Mouse (Mus musculus): ENCODE measurements around the gene Setd1b. TPM values are rescaled to one million over a fixed set of nuclear protein-coding genes. Genes with fewer than 3 reads are reported as not detected.
"Not testable (repeated sequence)": the region's sequence is repeated elsewhere in the genome, so short reads cannot be mapped to it uniquely, and the experiment has no call there.

The Setd1b gene
- polyA plus RNA-seq, 1 experiment from 2014 or later: 12.5 TPM

- not testable (repeated sequence) for H3K4me2 ChIP-seq (ENCODE audit: low read length); H3K9me3 ChIP-seq (ENCODE audit: control insufficient read depth, low read length); H3K27me3 ChIP-seq (replicated peaks; ENCODE audit: control insufficient read depth, insufficient read depth, low read length); H3K4me3 ChIP-seq (replicated peaks; ENCODE audit: low read length); ATAC-seq; H3K27ac ChIP-seq (ENCODE audit: low read length); H3K4me1 ChIP-seq (replicated peaks; ENCODE audit: control insufficient read depth, insufficient read depth, low read length); H3K9ac ChIP-seq (replicated peaks; ENCODE audit: low read depth, low read length); H3K36me3 ChIP-seq (ENCODE audit: control insufficient read depth, insufficient read depth)
- 86% methylated on average over 4 of the region's 7 CpGs for WGBS
Measured at GRCm38 (mm10) chr5:123200816-123201522, 59.0 kb downstream of the Setd1b start.

- WGBS: 81% methylated on average over 7 of the region's 7 CpGs
- H3K27me3 ChIP-seq (replicated peaks; ENCODE audit: control insufficient read depth, insufficient read depth, low read length): no peaks in the 10 kb centered on the region
- H3K9me3 ChIP-seq (ENCODE audit: control insufficient read depth, low read length): no peaks in the 10 kb centered on the region
- H3K27ac ChIP-seq (ENCODE audit: low read length): no peak overlapping the region
- no peaks in the 10 kb centered on the region for H3K36me3 ChIP-seq (ENCODE audit: control insufficient read depth, insufficient read depth)
- no peak for ATAC-seq
- no peaks in the 10 kb centered on the region for H3K4me1 ChIP-seq (replicated peaks; ENCODE audit: control insufficient read depth, insufficient read depth, low read length)
- H3K4me2 ChIP-seq (ENCODE audit: low read length): no peak overlapping the region
- no peak overlapping the region for H3K4me3 ChIP-seq (replicated peaks; ENCODE audit: low read length)
- no peak overlapping the region for H3K9ac ChIP-seq (replicated peaks; ENCODE audit: low read depth, low read length)
Measured at GRCm38 (mm10) chr5:123201523-123201892, 59.5 kb downstream of the Setd1b start.

- 85% methylated on average over 5 of the region's 5 CpGs for WGBS
- Histone ChIP-seq H3K9ac (replicated peaks; ENCODE audit: low read depth, low read length) (no peak overlapping the region), H3K9me3 (ENCODE audit: control insufficient read depth, low read length) (no peaks in the 10 kb centered on the region), H3K4me1 (replicated peaks; ENCODE audit: control insufficient read depth, insufficient read depth, low read length) (no peaks in the 10 kb centered on the region), H3K4me2 (ENCODE audit: low read length) (no peak overlapping the region), H3K4me3 (replicated peaks; ENCODE audit: low read length) (no peak overlapping the region), H3K27ac (ENCODE audit: low read length) (no peak overlapping the region), H3K36me3 (ENCODE audit: control insufficient read depth, insufficient read depth) (no peaks in the 10 kb centered on the region), H3K27me3 (replicated peaks; ENCODE audit: control insufficient read depth, insufficient read depth, low read length) (no peaks in the 10 kb centered on the region)
- ATAC-seq: no peak
Measured at GRCm38 (mm10) chr5:123201987-123202386, 60.0 kb downstream of the Setd1b start.

DNA sequence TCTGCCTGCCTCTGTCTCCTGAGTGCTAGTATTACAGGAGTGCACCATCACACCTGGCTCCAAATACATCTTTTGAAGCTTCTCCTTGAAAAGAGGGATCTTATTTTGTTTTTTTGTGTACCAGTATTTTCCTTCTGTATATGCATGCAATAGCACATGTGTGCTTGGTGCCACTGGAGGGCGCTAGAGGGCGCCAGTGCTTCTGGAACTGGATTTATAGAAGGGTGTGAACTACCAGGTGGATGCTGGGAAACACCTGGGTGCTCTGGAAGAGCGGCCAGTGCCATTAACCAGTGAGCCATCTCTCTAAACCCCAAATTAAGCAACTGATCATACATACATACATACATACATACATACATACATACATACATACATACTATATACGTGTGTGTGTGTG lies 60.8 kb downstream of the Setd1b start:
- H3K4me1 ChIP-seq (replicated peaks; ENCODE audit: control insufficient read depth, insufficient read depth, low read length); H3K4me3 ChIP-seq (replicated peaks; ENCODE audit: low read length): not testable (repeated sequence)
- 67% methylated on average over 3 of the region's 4 CpGs for WGBS

DNA sequence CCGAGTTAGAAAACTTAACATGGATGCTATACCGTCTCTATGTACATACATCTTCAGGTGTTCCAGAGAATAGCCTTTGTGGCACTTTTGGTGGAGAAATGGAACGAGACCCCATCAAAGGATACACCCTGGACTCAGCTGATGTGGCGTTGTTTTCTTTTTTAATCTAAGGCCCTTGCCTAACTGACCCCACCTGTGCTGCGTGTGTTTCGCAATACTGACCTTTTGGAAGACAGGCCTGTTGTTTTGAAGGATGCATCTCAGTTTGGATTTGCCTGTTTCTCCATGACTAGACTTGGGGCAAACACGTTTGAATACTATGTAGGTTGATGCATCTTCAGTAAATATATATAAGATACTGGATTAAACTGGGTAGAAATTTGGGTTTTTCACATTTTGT lies 61.6 kb downstream of the Setd1b start:
- H3K9me3 ChIP-seq (ENCODE audit: control insufficient read depth, low read length): not testable (repeated sequence)

More for the DNA sequence above, 60.8 kb downstream of the Setd1b start:
- not testable (repeated sequence) for H3K9ac ChIP-seq (replicated peaks; ENCODE audit: low read depth, low read length); H3K4me2 ChIP-seq (ENCODE audit: low read length); H3K9me3 ChIP-seq (ENCODE audit: control insufficient read depth, low read length); H3K36me3 ChIP-seq (ENCODE audit: control insufficient read depth, insufficient read depth); H3K27me3 ChIP-seq (replicated peaks; ENCODE audit: control insufficient read depth, insufficient read depth, low read length); H3K27ac ChIP-seq (ENCODE audit: low read length); ATAC-seq

More for the DNA sequence above, 61.6 kb downstream of the Setd1b start:
- H3K4me1 ChIP-seq (replicated peaks; ENCODE audit: control insufficient read depth, insufficient read depth, low read length); H3K4me3 ChIP-seq (replicated peaks; ENCODE audit: low read length); H3K4me2 ChIP-seq (ENCODE audit: low read length); H3K9ac ChIP-seq (replicated peaks; ENCODE audit: low read depth, low read length); H3K27ac ChIP-seq (ENCODE audit: low read length); H3K27me3 ChIP-seq (replicated peaks; ENCODE audit: control insufficient read depth, insufficient read depth, low read length); ATAC-seq; H3K36me3 ChIP-seq (ENCODE audit: control insufficient read depth, insufficient read depth): not testable (repeated sequence)
- WGBS: 90% methylated on average over 7 of the region's 7 CpGs

Other genes with a start within 250 kb of the Setd1b start
- gene Kdm2b, start 152.4 kb upstream of the Setd1b start, polyA plus RNA-seq (2015; fragmentation: Nextera tagmentation; extraction: Ambion mirVana): 157 and 166 TPM in 2 replicates
- gene Orai1, start 127.1 kb upstream of the Setd1b start, polyA plus RNA-seq (2015; fragmentation: Nextera tagmentation; extraction: Ambion mirVana): 13.0 and 13.8 TPM in 2 replicates
- 1.7 TPM in 1 of 2 replicates, not detected in the other for gene Morn3, start 95.2 kb upstream of the Setd1b start, polyA plus RNA-seq (2015; fragmentation: Nextera tagmentation; extraction: Ambion mirVana)
- 18.6 and 19.3 TPM in 2 replicates for gene Tmem120b, start 73.8 kb upstream of the Setd1b start, polyA plus RNA-seq (2015; fragmentation: Nextera tagmentation; extraction: Ambion mirVana)
- 15.8 and 18.7 TPM in 2 replicates for gene Rhof, start 9.5 kb upstream of the Setd1b start, polyA plus RNA-seq (2015; fragmentation: Nextera tagmentation; extraction: Ambion mirVana)
- 83.1 and 86.0 TPM in 2 replicates for gene Psmd9, start 27.2 kb downstream of the Setd1b start, polyA plus RNA-seq (2015; fragmentation: Nextera tagmentation; extraction: Ambion mirVana)
- not detected in 2 replicates for gene Hpd, start 40.5 kb downstream of the Setd1b start, polyA plus RNA-seq (2015; fragmentation: Nextera tagmentation; extraction: Ambion mirVana)
- gene Wdr66, start 109.9 kb downstream of the Setd1b start, polyA plus RNA-seq (2015; fragmentation: Nextera tagmentation; extraction: Ambion mirVana): 1.5 and 1.9 TPM in 2 replicates
- 81.9 and 84.3 TPM in 2 replicates for gene Bcl7a, start 201.6 kb downstream of the Setd1b start, polyA plus RNA-seq (2015; fragmentation: Nextera tagmentation; extraction: Ambion mirVana)

All from forebrain, embryonic 16.5 days (tissue).